Mouse (Mus musculus) C2C12 (cell line): Measurements from ENCODE around the gene Oit3. TPM values are rescaled to one million over a fixed set of nuclear protein-coding genes. Genes with fewer than 3 reads are reported as not detected.

Experiments used
- H3K27me3 ChIP-seq: one replicate; pipeline ENCODE4 v1.6.1; 2011; ENCODE audit not compliant: control insufficient read depth, insufficient read depth, insufficient read length
- H3K36me3 ChIP-seq: one replicate; pipeline ENCODE4 v1.6.1; 2011; ENCODE audit not compliant: control insufficient read depth, insufficient read depth
- H3K4me3 ChIP-seq: one replicate; pipeline ENCODE4 v1.5.1; 2011; ENCODE audit warnings: mild to moderate bottlenecking, control low read depth; ENCODE audit not compliant: poor library complexity, insufficient read depth, severe bottlenecking
- H3K79me2 ChIP-seq: one replicate; pipeline ENCODE4 v1.6.1; 2011; ENCODE audit not compliant: control insufficient read depth, insufficient read depth
- H3K79me3 ChIP-seq: one replicate; pipeline ENCODE4 v1.6.1; 2011; ENCODE audit warnings: low read depth, control low read depth
- H3ac ChIP-seq: one replicate; pipeline ENCODE3; 2011; ENCODE audit warnings: low read depth; ENCODE audit not compliant: control insufficient read depth, insufficient read length
- CEBPB ChIP-seq: IDR thresholded peaks from one replicate; pipeline ENCODE4 v1.6.1; 2011; ENCODE audit warnings: low read depth, mild to moderate bottlenecking, control low read depth, moderate library complexity
- CTCF ChIP-seq: IDR thresholded peaks from one replicate; pipeline ENCODE4 v1.5.1; 2011; ENCODE audit not compliant: control insufficient read depth, insufficient read depth, insufficient read length
- FOSL1 ChIP-seq: IDR thresholded peaks from one replicate; pipeline ENCODE4 v1.8.0; 2011; ENCODE audit warnings: mild to moderate bottlenecking, low read length; ENCODE audit not compliant: poor library complexity, insufficient read depth, severe bottlenecking
- MAX ChIP-seq: IDR thresholded peaks from one replicate; pipeline ENCODE4 v1.6.1; 2011; ENCODE audit warnings: mild to moderate bottlenecking, control low read depth
- MYOD1 ChIP-seq: IDR thresholded peaks from one replicate; pipeline ENCODE4 v1.6.1; 2011; ENCODE audit warnings: low read depth; ENCODE audit not compliant: control insufficient read depth, insufficient read length
- MYOG ChIP-seq: IDR thresholded peaks from one replicate; pipeline ENCODE4 v1.6.1; 2011; ENCODE audit not compliant: control insufficient read depth, insufficient read length; ENCODE audit errors: extremely low read depth
- USF1 ChIP-seq: IDR thresholded peaks from one replicate; pipeline ENCODE4 v1.6.1; 2011; ENCODE audit warnings: low read depth, mild to moderate bottlenecking, control low read depth, moderate library complexity
- polyA plus RNA-seq: library from polyadenylated mRNA; unstranded; fragments of >200 nt; fragmentation: generic; extraction: Trizol; gene quantifications from one replicate; pipeline ENCODE4 v1.2.1, GENCODE M21; 2012; ENCODE audit warnings: missing spikeins

Oit3 gene
- polyA plus RNA-seq, 1 experiment: 0.27 TPM

GRCm38 (mm10) chr10:59429448-59430135, 12.0 kb downstream of the Oit3 start:
- Histone ChIP-seq H3K36me3 (no peaks in the 10 kb centered on the region), H3K27me3 (no peaks in the 10 kb centered on the region), H3K4me3 (no peak overlapping the region), H3K79me2 (no peaks in the 10 kb centered on the region), H3ac (no peak overlapping the region), H3K79me3 (no peaks in the 10 kb centered on the region)
- TF ChIP-seq CTCF: no peak
- TF ChIP-seq MYOD1: no peak
- TF ChIP-seq USF1: no peak

DNA sequence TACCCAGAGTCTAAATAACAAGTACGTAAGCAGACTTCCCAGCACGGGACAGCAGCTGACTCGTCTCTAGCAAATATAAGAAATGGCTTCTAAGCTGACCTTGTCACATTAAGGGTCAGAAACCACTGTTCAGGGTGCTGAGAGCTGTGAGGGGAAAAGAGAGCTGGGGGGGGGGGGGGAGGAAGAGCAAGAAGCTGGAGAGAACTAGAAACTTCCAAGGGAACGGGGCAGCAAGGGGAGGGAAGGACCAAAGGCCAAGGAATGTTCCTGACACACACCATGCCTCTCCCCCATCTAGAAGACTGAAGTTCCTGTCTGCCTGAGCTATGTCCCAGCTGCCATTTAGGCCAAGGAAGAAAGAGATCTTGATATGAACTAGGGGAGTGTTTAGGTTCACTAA, 15.2 kb downstream of the Oit3 start:
- no peaks in the 10 kb centered on the region for H3K36me3 ChIP-seq
- H3K4me3 ChIP-seq: no peak overlapping the region
- H3K27me3 ChIP-seq: no peaks in the 10 kb centered on the region
- H3K79me2 ChIP-seq: no peaks in the 10 kb centered on the region
- H3ac ChIP-seq: no peak overlapping the region
- no peaks in the 10 kb centered on the region for H3K79me3 ChIP-seq
- TF ChIP-seq CTCF (no peak), FOSL1 (no peak), MYOD1 (no peak), MYOG (no peak)

GRCm38 (mm10) chr10:59425369-59425768, 16.2 kb downstream of the Oit3 start:
- no peaks in the 10 kb centered on the region for H3K27me3 ChIP-seq
- no peak overlapping the region for H3K4me3 ChIP-seq
- no peaks in the 10 kb centered on the region for H3K79me2 ChIP-seq
- H3ac ChIP-seq: no peak overlapping the region
- H3K36me3 ChIP-seq: no peaks in the 10 kb centered on the region
- no peaks in the 10 kb centered on the region for H3K79me3 ChIP-seq
- no peak for TF ChIP-seq FOSL1
- TF ChIP-seq MYOD1: no peak
- no peak for TF ChIP-seq CTCF
- no peak for TF ChIP-seq CEBPB
- no peak for TF ChIP-seq MAX
- no peak for TF ChIP-seq MYOG
- no peak for TF ChIP-seq USF1

- no peak for TF ChIP-seq MYOG
- no peak for TF ChIP-seq CEBPB
- no peak for TF ChIP-seq USF1
- no peak for TF ChIP-seq MAX
- no peak for TF ChIP-seq MYOD1
- no peak for TF ChIP-seq CTCF
- no peak for TF ChIP-seq FOSL1
Measured at GRCm38 (mm10) chr10:59424453-59424852, 17.1 kb downstream of the Oit3 start.

GRCm38 (mm10) chr10:59419516-59419915, 22.1 kb downstream of the Oit3 start:
- no peak for TF ChIP-seq USF1
- TF ChIP-seq MYOG: no peak
- no peak for TF ChIP-seq MYOD1
- TF ChIP-seq MAX: no peak
- TF ChIP-seq CEBPB: no peak
- TF ChIP-seq CTCF: no peak
- TF ChIP-seq FOSL1: no peak
- Histone ChIP-seq H3K79me3 (no peaks in the 10 kb centered on the region), H3K4me3 (no peak overlapping the region), H3K27me3 (no peaks in the 10 kb centered on the region), H3K79me2 (no peaks in the 10 kb centered on the region), H3K36me3 (no peaks in the 10 kb centered on the region), H3ac (no peak overlapping the region)

More at GRCm38 (mm10) chr10:59424453-59424852, 17.1 kb downstream of the Oit3 start:
- Histone ChIP-seq H3ac (no peak overlapping the region), H3K36me3 (no peaks in the 10 kb centered on the region), H3K79me3 (no peaks in the 10 kb centered on the region), H3K4me3 (no peak overlapping the region), H3K79me2 (no peaks in the 10 kb centered on the region), H3K27me3 (no peaks in the 10 kb centered on the region)

DNA sequence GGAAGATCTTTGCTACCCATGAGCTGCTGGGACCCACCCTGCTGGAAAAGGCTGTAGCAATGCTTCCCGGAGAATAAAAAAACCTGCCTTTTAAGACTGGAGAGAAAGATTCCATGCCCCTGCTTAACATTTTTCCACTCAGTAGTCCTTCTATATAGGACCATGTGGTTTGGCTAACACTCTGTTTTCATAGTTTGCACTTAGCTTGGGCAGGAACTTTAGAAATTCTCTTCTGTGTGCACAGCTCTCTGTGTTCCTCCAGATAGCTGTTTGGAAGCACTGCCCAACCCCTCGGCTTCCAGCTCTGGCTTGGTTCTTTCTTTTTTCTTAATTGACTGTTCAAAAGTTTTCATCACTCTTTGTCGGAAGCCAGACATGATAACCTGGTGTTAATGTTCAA, 25.0 kb downstream of the Oit3 start:
- no peak overlapping the region for H3K4me3 ChIP-seq
- H3K27me3 ChIP-seq: no peaks in the 10 kb centered on the region
- H3ac ChIP-seq: no peak overlapping the region
- TF ChIP-seq MAX (no peak), CEBPB (no peak), MYOD1 (no peak), MYOG (no peak), CTCF (no peak), FOSL1 (no peak), USF1 (no peak)
- H3K36me3 ChIP-seq: no peaks in the 10 kb centered on the region
- H3K79me3 ChIP-seq: no peaks in the 10 kb centered on the region
- no peaks in the 10 kb centered on the region for H3K79me2 ChIP-seq
